Mouse (Mus musculus) right cerebral cortex, adult 18-20 months (tissue): ENCODE data around the gene Nr1d1.
"Not testable (repeated sequence)": the region's sequence is repeated elsewhere in the genome, so short reads cannot be mapped to it uniquely, and the experiment has no call there.

Experiments
- DNase-seq: peaks from one replicate; pipeline ENCODE4 v3.0.0; 2022; ENCODE audit warnings: mixed read lengths

Gene Nr1d1

DNA sequence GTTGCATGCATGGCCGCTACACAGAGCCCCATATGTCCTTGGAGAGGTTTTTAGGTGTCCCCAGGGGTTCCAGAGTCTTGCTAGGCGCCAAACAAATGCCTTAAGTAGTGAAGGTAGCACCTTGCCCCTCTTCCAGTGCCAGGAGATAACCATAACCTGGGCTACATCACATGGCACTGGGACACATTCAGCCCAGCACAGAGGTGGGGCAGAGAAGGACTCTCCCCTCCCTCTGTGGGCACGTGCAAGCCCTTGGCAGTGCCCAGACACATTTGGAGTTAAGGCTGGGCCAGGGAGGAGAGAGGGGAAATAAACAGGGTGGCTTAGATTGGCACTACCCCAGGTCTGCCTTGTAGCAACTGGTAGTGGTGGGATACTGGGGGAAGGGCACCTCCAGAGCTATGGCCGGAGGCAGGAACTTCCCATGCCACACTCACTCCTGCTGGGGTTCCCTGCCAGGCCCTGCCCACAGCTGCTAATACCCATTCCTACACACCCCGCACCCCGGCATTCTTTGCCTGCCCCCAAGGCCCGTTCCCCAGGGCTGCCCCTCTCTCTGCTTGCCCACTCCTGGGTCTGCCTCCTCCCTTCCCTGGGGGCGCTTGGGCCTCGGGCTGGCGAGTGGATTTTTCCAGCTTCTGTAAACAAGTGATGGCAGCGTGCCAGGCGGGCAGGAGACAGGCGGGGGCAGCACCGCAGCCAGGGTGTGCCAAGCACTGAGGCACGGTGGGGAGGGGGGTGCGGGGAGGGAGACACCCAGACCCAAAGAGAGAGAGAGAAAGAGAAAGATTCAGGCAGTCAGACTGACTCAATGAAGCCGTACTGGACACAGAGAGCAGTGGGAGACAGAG, 24.6 kb downstream of the Nr1d1 start:
- DNase-seq = peak; percentile 87

GRCm38 (mm10) chr11:98749716-98750115, 25.4 kb downstream of the Nr1d1 start:
- no peak for DNase-seq

GRCm38 (mm10) chr11:98748506-98749416, 26.4 kb downstream of the Nr1d1 start:
- DNase-seq = no peak

DNA sequence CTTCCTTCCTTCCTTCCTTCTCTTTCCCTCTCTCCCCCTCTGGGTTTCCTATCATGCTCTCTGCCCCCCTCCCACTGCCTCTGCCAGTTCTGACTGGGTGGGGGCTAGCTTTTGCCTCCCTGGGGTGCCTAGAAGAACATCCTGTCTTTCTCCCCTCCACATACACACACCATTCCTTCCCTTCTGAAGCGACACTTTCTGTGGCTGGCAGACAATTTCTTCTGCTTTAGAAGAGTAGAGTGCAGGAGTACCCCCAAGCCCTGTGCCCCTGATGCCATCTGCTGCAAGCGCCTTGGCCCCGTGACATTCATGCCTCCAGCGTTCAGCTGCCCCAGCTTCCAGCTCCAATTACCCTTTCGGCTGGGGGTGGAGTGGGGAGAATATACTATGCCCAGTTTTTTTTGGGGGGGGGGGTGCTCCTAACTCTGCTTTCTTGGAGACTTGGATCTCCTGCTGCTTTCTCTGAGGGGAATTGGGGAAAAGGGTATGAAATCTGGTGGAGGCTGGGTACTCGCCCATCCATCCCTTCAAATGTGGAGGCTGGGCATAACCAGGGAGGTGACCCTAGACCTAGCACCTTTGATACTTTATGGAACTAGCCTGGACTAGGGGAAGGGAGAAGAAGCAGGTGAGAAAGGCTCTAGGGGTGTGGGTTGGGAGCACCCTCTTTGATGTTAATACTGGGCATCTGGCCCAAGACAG, 27.2 kb downstream of the Nr1d1 start:
- no peak for DNase-seq

GRCm38 (mm10) chr11:98746855-98747693, 28.1 kb downstream of the Nr1d1 start:
- peak; percentile 97 for DNase-seq

DNA sequence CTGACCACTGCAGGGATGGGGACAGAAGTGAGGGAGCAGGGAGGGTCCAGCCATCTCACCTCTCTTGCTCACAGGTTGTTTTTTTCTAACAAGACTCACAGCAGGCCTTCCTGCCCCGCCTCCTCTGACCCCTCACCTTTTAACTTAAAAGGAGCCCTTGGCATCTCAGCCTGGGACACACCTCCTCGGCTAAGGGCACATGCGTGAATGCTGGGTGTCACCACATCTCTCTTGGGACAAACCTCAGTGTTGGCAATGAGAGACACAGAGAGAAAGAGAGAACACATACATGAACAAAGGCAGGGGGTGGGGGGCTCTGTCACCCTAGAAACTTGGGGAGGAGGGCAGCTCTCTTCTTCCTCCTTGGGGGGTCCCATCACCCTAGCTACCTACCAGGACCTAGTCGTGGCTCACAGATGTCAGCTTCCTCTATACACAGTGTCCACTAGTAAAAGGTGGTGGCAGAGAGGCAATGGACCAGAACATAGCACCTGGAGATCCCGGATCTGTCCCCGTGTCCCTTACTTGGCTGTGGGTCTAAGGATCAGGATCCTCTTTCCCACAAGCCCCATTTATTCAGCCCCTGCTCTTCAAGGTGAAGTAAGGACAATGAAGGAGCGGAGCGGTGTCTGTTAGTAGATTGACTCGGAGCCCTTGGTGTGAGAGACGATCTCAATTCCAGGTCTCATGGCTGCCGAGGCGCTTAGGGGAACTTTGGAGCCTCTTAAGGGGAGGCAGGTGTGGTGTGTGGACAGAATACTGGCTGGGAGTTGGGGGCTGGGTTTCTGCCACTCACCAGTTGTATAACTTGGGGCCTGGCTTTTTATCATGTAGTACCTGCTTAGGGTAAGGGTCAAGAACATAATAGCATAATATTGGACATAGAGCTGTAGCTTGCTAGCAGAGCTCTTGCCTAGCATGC, 28.9 kb downstream of the Nr1d1 start:
- DNase-seq = no peak

DNA sequence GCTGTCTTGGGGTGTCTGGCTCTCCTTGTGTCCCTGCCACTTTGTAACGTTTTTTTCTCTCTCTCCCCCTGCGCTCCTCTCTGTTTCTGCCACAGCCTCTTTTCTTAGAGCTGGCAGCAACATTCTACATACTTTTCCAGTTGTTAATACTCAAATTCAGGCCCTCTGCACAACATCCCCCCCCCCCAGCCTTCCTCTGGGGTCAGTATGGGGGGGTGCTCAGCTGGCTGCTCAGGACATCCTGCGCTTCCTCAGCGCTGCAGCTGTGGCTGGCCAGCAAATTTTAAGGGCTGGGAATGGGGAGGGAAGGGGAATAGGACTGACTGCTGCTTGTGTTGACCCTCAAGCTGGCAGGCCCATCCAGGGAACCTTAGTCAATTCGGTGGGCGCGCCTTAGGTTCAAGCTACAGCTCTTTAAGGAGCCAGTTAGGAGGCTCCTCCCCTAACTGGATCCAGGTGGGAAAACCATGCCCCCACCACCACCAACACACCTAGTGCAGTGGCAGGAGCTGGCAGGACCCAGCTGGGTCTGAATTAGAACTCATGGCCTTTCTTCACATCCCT, 30.6 kb downstream of the Nr1d1 start:
- no peak for DNase-seq

DNA sequence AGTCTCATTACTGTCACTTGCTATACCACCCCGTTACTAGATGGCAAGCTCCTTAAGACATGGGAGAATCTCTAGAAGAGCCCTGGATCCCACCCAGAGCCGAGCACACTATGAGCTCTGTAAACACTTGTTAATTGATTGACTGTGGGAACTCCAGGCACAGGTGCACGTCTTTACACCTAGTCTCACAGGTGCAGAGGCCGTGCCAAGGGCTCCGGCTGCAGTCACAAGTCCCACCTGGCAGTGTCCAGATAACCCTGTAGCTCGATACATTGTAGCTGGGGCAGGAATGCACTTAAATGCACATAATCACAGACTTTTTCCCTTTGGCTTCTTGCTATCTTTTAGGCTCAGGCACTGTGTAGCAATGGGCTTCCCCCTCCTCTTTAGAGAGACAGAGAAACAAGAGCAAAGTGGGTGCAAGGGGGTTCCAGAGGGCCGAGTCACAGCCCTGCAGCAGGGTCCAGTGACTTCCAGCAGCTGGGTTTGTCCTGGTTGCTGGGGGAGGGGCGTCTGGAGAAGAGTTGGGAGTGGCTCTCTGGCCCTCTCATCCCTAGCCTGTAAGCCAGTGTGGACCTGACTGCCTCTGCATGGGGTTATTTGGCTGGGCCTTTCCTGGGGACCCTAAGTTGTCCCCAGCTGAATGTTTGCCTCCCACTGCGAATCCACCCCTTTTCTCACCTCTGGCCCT, 31.3 kb downstream of the Nr1d1 start:
- peak; percentile 40 for DNase-seq

DNA sequence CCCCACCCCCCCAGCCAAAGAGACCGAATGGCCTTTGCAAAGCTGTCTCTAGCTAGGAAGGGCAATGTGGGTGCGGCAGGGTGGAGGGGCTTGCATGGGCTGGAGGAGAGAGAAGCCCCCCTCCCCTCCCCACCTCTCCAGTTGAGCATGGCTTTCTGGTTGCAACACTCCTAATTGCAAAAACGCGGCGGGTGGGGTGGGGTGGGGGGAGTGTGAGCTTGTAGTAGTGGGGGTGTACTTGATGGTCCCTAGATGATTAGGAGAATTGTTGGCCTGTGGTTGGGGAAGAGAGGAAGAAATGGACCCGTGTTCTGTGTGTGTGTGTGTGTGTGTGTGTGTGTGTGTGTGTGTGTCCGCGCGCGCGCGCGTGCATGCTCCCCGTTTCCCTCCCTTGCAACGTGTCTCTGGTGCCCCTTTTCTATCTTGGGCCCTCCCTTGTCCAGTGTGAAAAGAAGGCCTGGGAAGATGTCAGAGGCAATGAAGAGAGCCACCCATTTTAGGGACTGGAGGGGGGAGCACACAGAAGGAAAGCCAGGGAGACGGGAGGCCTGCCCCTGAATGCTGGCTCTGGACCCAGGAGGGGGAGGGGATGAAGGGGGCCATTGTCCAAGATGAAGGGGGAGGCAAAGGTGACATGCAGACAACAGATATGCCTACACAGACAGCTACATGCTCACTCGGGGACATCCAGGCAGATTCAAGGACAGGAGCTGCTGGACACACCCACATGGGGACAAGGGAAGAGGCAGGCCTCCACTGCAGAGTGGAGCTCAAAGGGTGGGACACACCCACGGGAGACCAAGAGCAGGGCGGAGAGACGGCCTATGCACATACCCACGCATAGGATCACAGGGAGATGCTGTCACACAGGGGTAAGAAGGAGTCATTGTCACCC, 32.5 kb downstream of the Nr1d1 start:
- peak; percentile 62 for DNase-seq

- peak; percentile 82 for DNase-seq
These were observed 33.3 kb downstream of the Nr1d1 start for GRCm38 (mm10) chr11:98741622-98742396.

DNA sequence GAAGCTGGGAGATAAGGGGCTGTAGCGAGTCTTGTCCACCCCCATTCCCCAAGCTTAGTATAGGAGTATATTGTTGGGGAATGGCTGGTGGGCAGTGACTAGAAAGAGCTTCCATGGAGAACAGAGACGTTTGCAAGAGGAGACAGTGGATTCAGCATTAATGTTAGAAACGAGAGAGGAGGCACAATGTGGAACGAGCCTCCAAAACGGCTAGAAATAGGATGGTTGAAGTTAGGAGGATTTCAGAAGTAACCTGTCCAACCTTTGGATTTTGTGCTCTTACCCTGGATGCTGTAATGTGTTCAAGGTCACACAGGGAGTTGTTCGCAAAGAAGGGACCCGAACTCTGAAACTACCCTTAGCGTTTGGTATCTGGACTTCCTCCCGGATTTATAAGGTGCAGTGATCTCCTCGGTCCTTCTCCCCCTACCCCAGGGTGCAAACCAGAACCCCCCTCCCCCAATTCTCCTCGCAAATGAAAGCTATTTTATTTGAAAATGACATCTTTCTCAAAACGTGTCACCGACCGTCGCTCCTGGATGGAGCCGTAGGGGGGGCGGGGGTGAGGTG, 34.0 kb downstream of the Nr1d1 start:
- DNase-seq = no peak

- peak; percentile 82 for DNase-seq
These were observed 34.6 kb downstream of the Nr1d1 start, which contains the start of gene Thra for GRCm38 (mm10) chr11:98740393-98741050. Gene Thra, plus strand, starts transcription at chr11:98740638.

GRCm38 (mm10) chr11:98740026-98740392, 35.1 kb downstream of the Nr1d1 start:
- DNase-seq = no peak

DNA sequence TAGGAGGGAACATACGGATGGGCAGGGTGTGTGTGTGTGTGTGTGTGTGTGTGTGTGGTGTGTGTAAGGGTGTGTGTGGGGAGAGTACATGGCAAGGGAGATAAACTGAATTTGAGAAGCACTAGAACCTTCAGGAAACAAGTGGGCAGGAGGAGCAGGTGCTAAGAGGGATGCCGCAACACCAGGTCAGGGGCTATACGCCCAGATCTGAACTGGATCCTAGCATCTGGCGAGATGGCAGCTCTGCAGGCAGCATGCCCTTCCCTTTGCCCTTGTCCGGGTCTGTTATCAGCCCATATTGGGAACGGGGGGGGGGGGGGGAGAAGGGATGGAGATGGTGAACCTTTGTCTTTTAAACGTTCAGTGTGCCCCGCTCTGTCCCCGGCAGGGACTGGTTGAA, 36.2 kb downstream of the Nr1d1 start:
- DNase-seq = no peak

DNA sequence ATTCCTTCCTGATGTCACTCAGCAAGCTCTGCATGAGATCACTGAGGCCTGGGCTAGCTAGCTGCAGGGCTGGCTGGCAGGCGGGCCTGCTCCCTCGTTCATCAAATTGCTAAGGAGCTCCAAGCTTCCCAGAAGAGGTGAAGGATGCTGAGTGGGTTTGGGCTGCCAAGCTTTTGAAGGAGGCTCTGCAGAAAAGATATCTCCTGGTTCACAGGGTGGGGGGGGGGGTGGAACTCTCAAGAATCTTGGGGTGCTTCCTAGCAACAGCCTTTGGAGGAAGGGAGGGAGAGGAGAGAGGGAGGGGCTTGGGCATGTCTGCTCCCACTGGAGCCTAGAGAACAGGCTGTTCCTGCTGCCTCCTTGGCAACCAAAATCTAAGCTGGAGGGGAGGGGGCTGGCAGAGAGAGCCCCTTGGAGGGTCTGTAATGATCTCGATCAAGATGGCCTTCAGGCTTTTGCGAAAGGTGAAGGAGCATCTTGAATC, 36.7 kb downstream of the Nr1d1 start:
- peak; percentile 80 for DNase-seq

GRCm38 (mm10) chr11:98737220-98737619, 37.9 kb downstream of the Nr1d1 start:
- not testable (repeated sequence) for DNase-seq

- DNase-seq = no peak
These were observed 39.0 kb downstream of the Nr1d1 start for GRCm38 (mm10) chr11:98736176-98736575.
